Mouse (Mus musculus): Measurements from ENCODE around the gene Rnf220.

The Rnf220 gene

DNA sequence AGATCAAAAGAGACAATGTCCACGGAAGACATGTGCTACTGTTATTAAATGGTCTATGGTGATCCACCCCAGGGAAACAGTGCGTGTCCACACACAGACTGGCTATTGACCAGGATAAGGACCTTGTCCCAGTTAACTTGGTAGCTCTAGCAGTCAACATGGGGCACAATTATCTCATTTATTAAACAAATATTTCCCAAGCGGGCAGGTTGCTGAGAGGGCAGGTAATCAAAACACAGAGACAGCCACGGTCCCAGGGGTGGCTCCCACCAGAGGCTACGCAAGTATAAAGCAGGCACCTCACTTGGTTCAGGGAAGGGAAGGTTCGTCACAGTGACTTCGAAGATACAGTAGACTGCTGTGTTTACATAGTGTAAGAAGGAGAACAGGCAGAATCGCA is 153.5 kb downstream of the Rnf220 start:
- DNase-seq (ENCODE audit: low read depth, low spot score): no peak

GRCm38 (mm10) chr4:117342751-117343150 is 154.1 kb downstream of the Rnf220 start:
- no peak for DNase-seq (ENCODE audit: low read depth, low spot score)

DNA sequence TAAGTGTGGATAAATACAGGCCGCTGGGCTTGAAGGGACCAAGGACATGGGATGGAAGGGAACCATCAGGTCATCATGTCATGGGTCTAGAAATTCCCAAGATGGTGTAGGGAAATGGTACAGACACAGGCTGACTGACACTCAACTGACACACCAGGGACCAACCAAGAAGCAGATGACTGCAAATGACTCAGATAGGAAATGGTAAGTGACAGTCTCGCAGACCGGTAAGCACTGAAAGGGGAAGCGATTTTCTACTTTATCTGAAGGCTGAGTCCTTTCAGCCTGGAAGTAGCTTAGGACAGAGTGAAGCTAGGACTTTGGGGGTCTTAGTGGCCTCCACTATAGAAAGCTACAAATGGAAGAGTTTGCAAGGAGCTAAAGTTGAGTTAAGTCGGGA is 155.6 kb downstream of the Rnf220 start:
- no peak for DNase-seq (ENCODE audit: low read depth, low spot score)

DNA sequence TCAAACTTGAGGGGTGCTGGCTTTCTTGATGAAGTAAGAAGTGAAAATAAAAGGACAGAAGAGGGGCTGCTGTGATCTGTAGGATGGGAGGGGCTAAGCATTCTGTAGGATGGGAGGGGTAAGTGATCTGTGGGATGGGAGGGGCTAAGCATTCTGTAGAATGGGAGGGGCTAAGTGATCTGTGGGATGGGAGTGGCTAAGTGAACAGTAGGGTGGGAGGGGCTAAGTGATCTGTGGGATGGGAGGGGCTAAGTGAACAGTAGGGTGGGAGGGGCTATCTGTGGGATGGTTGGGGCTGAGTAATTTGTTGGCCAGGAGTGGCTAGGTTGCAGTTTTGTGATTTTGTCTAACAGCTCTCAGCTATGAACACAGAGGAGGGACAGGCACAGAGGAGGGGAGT is 157.1 kb downstream of the Rnf220 start:
- DNase-seq (ENCODE audit: low read depth, low spot score): peak; percentile 12

DNA sequence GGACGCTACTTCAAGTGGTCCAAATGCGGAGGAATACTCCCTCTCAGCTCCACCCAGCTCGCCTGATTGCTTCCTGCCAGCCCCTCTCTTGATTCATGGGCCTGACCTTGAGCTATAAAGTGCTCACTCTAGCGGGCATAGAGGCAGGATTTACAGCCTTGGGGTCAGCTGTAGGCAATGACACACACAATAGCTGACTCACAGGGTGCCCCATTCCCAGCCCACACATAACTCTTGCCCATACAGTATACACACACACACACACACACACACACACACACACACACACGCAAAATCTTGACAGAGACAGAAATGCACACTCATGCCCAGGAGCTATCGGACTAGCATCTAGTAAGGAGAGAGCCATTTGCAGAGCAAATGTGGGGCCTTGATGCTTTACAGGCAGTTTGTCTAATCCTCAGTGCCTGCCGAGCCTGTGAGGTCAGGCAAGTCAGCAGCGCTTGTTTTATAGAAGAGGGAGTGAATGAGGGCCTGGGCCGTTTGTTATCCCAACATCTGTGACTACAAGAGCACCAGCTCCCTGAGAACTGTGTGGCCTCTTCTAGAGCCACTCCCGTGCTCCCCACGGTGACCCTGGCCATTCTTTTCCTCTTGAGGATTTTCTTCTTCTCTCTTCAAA is 165.9 kb downstream of the Rnf220 start:
- no peak for DNase-seq (ENCODE audit: low read depth, low spot score)

- no peak for DNase-seq (ENCODE audit: low read depth, low spot score)
Observed at GRCm38 (mm10) chr4:117330132-117330531, 166.7 kb downstream of the Rnf220 start.

DNA sequence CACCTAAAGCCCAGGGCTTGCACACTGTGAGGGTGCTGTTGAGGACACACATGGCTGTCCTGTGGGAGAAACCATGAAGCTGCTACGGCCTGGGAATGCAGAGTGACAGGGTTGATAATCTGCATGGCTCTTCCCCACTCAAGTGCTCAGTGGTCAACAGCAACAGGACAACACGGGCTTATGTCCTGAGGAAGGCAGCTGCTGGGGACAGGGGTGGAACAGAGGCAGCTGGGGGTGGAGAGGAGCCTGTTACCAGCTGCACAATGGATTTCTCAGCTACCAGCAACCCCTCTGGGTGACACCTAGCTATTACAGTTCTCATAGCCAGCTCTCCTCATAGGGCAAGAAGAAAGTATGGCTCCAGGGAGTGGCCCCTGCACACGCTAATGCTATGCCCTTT is 169.9 kb downstream of the Rnf220 start:
- no peak for DNase-seq (ENCODE audit: low read depth, low spot score)

DNA sequence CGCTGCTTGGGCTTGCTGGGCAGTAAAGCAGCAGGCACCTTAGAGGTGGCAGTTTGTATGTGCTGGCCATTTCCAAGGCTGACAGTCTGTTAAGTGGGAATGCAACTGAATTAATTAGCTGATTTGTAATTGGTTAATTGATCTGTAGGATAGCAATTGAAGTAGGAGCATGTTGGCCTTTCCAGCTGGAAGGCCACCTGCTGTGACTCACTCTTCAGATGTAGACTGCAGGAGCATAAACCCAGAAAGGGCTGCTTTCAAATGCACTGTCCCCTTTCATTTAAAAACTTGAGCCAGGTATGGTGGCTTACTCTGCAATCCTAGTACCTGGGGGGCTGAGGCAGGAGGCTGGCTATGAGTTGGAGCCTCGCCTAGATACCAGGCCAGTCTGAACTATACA is 171.8 kb downstream of the Rnf220 start:
- no peak for DNase-seq (ENCODE audit: low read depth, low spot score)

DNA sequence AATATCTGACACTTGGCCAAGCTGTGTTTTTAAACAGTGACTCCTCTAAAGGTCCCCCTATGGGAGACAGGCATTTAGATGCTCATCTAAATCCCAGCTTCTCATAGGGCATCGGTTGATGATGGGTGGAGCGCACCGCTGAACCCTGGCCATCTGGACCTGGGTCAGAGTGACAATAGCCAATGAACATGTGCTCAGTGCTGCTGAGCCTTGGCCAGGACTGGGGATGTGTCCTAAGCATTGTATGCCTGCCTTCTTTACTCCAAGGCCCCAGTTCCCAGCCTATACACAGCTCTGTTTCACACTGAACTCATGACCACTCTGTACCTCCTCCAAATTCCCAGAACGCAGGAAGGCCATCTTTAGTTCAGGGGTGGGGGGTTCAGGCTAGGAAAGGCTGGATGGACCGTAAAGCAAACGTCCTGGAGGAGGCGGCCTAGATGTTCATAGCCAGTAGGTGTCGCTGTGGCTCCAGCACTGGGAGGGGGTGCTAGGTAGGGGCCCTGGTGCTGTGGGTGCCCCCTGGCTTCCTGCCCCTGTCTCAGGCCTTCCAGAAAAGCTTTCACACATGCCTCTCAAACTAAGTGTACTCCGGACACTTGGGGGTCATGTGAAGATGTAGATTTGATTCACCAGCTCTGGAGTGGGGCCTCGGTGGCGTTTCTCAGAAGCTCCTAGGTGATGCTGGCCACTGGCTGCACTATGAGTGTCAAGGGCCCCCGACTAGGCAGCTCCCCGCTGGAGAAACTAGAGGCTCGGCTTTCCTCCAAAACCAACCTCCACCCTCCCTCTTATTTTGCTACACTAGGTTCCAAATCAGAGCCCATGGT is 173.1 kb downstream of the Rnf220 start:
- peak; percentile 57 for DNase-seq (ENCODE audit: low read depth, low spot score)

- no peak for DNase-seq (ENCODE audit: low read depth, low spot score)
Observed at GRCm38 (mm10) chr4:117321011-117321410, 175.8 kb downstream of the Rnf220 start.

- no peak for DNase-seq (ENCODE audit: low read depth, low spot score)
Observed at GRCm38 (mm10) chr4:117318508-117318907, 178.3 kb downstream of the Rnf220 start.

DNA sequence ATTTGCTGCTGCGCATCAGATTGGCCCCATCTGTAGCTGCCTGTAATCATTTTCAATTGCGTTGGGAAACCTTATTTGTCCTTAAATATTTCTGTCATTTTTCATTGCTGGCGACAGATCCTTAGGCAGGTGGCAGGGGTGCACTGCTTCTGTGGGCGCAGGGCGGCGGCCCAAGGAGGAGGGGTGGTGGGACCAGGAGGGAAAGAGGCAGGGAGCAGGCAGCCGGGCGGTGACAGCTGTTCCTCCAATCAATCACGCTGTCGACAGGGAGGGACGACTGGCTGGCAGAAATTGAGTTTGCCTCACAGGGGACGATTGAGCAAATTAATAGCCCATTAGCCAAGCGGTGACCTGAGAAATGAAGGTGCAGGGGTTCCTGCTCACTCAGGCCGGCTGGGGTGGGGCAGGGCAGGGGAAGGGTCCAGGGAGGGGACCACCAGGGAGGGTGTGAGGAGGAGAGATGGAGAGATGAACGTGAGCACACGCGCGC is 179.1 kb downstream of the Rnf220 start:
- DNase-seq (ENCODE audit: low read depth, low spot score): no peak

GRCm38 (mm10) chr4:117316800-117317199 is 180.1 kb downstream of the Rnf220 start:
- no peak for DNase-seq (ENCODE audit: low read depth, low spot score)

DNA sequence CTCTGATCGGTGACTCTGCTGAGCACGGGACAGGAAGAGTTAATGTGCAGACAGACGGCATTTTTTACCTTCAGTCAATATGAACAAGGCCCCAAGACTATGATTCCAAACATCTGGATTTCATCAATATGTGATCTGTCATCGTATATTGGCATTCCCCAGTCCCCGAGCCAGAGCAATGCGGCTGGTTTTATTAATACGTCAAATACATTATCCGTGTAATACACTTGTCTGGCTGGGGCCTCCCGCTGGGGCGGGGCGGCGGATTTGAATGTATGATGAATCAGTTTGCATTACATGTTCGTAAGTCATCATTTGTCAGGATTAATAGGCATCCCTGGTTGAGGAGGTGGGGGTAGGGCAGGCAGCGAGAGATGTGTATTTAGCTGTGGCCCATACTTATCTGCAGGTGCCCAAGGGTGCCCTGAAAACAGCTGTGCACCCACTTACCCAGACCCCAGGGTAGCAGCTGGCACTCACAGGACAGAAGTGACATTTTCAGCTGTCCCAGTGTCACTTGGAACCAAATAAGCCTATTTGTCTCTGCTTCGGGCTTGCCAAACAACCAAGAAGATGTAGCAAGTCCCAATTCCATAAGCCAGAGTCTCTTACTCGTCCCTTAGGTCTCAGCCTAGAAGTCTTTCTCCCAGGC is 181.9 kb downstream of the Rnf220 start:
- DNase-seq (ENCODE audit: low read depth, low spot score): no peak

GRCm38 (mm10) chr4:117313085-117313424 is 183.8 kb downstream of the Rnf220 start:
- no peak for DNase-seq (ENCODE audit: low read depth, low spot score)

DNA sequence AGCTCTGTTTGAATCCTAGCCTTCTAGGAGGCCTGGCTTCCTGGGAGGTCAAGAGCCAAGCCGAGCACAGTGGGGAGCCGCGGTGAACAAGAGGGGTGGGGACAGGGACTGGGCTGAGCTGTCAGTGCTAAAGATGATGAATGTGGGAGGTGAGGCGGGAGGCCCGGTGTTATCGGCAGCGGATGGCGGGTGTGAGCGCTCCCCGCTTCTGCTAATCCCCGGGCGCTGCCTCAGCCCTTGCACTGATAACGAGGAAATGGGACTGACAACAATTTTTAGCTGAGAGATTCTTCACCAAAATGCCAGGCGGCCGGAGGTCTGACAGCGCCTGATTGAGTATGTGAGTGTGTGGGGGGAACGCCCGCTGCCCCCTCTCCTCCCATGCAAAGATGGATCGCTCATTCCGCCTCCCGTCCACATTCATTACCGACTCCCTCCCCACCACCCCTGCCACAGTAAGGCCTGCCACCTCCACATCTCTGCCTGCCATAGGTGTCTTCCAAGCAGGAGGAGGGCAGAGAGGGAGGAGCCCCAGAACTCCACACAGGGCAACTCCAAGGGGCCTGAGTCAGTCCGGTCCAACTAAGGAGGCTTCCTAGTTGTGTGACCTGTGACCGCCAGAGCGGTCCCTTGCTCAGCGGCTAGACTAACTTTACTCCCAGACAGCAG is 184.3 kb downstream of the Rnf220 start:
- DNase-seq (ENCODE audit: low read depth, low spot score): no peak

GRCm38 (mm10) chr4:117311891-117312290 is 185.0 kb downstream of the Rnf220 start:
- DNase-seq (ENCODE audit: low read depth, low spot score): no peak

- DNase-seq (ENCODE audit: low read depth, low spot score): no peak
Observed at GRCm38 (mm10) chr4:117309427-117309826, 187.4 kb downstream of the Rnf220 start.

DNA sequence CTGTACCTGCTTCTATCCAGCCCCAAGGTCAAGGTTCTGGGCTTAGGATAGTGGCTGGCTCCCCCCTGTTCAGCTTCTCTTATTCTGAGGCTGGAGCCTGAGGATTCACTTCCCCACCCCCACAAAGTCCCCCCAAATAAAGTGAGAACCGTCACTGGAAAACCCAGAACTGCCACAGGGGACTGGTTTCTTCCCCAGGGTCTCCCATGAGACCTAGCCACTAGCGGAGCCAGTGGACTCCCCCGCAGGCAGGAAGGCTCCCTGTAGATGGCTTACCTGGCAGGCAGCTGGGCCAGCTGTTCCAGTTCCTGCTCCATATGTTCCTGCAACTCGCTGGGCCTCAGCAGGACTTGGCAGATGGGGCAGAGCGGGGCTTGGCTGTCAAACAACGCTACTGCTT is 189.6 kb downstream of the Rnf220 start:
- DNase-seq (ENCODE audit: low read depth, low spot score): no peak

GRCm38 (mm10) chr4:117305461-117305860 is 191.4 kb downstream of the Rnf220 start:
- no peak for DNase-seq (ENCODE audit: low read depth, low spot score)

GRCm38 (mm10) chr4:117304239-117305025 is 192.4 kb downstream of the Rnf220 start:
- no peak for DNase-seq (ENCODE audit: low read depth, low spot score)
